Mouse (Mus musculus) heart, adult 2 months (tissue): ENCODE measurements around the gene 1700013G24Rik.

Experiments
- CTCF ChIP-seq: fragments of 200-600 bp; IDR thresholded peaks from 2 replicates; pipeline ENCODE4 v1.8.1; 2022; ENCODE audit warnings: antibody characterized with exemption, mild to moderate bottlenecking, moderate library complexity
- EP300 ChIP-seq: fragments of 200-500 bp; IDR thresholded peaks from 2 replicates; pipeline ENCODE4 v1.6.1; 2011; ENCODE audit warnings: low read depth, low read length, control low read depth; ENCODE audit not compliant: insufficient read depth
- POLR2A ChIP-seq: fragments of 200-500 bp; IDR thresholded peaks from 2 replicates; pipeline ENCODE4 v1.6.1; 2011; ENCODE audit warnings: mild to moderate bottlenecking, low read depth, low read length, control low read depth; ENCODE audit not compliant: insufficient read depth

- TF ChIP-seq POLR2A (0 out of 2 replicates have a peak, but pooled peaks have one; percentile 17), CTCF (no peak), EP300 (no peak)
Measured at GRCm38 (mm10) chr4:137486081-137487014, 33.3 kb downstream of the 1700013G24Rik start.
